Mouse (Mus musculus): ENCODE measurements around the gene Clic1. TPM values are rescaled to one million over a fixed set of nuclear protein-coding genes. Genes with fewer than 3 reads are reported as not detected.
"Not testable (repeated sequence)": the region's sequence is repeated elsewhere in the genome, so short reads cannot be mapped to it uniquely, and the experiment has no call there.

Clic1 gene
- polyA plus RNA-seq, 1 experiment: 191 TPM

- DNase-seq (ENCODE audit: low spot score): peak; percentile 86
These were observed 28.5 kb upstream of the Clic1 start for GRCm38 (mm10) chr17:35021163-35021808.

GRCm38 (mm10) chr17:35021842-35022477 lies 27.8 kb upstream of the Clic1 start:
- DNase-seq (ENCODE audit: low spot score): no peak

GRCm38 (mm10) chr17:35022541-35023060 lies 27.2 kb upstream of the Clic1 start:
- no peak for DNase-seq (ENCODE audit: low spot score)

- no peak for DNase-seq (ENCODE audit: low spot score)
These were observed 26.5 kb upstream of the Clic1 start for GRCm38 (mm10) chr17:35023221-35023620.

GRCm38 (mm10) chr17:35023756-35024155 lies 26.0 kb upstream of the Clic1 start:
- no peak for DNase-seq (ENCODE audit: low spot score)

- no peak for DNase-seq (ENCODE audit: low spot score)
These were observed 25.5 kb upstream of the Clic1 start for GRCm38 (mm10) chr17:35024261-35024660.

GRCm38 (mm10) chr17:35024691-35025488 lies 24.9 kb upstream of the Clic1 start:
- DNase-seq (ENCODE audit: low spot score): no peak

GRCm38 (mm10) chr17:35026206-35026605 lies 23.6 kb upstream of the Clic1 start:
- DNase-seq (ENCODE audit: low spot score): no peak

- DNase-seq (ENCODE audit: low spot score): no peak
These were observed 22.3 kb upstream of the Clic1 start, which contains the start of gene Sapcd1 for GRCm38 (mm10) chr17:35027277-35028068. Gene Sapcd1, minus strand, starts transcription at chr17:35028016.

- no peak for DNase-seq (ENCODE audit: low spot score)
These were observed 21.5 kb upstream of the Clic1 start for GRCm38 (mm10) chr17:35028315-35028714.

- no peak for DNase-seq (ENCODE audit: low spot score)
These were observed 19.9 kb upstream of the Clic1 start for GRCm38 (mm10) chr17:35029691-35030532.

- no peak for DNase-seq (ENCODE audit: low spot score)
These were observed 18.5 kb upstream of the Clic1 start for GRCm38 (mm10) chr17:35031272-35031671.

- DNase-seq (ENCODE audit: low spot score): no peak
These were observed 17.9 kb upstream of the Clic1 start for GRCm38 (mm10) chr17:35031880-35032279.

GRCm38 (mm10) chr17:35032323-35032870 lies 17.4 kb upstream of the Clic1 start:
- no peak for DNase-seq (ENCODE audit: low spot score)

GRCm38 (mm10) chr17:35033703-35034102 lies 16.1 kb upstream of the Clic1 start:
- not testable (repeated sequence) for DNase-seq (ENCODE audit: low spot score)

- no peak for DNase-seq (ENCODE audit: low spot score)
These were observed 14.9 kb upstream of the Clic1 start for GRCm38 (mm10) chr17:35034896-35035295.

GRCm38 (mm10) chr17:35039121-35039873 lies 10.5 kb upstream of the Clic1 start:
- no peak for DNase-seq (ENCODE audit: low spot score)

- no peak for DNase-seq (ENCODE audit: low spot score)
These were observed 6.0 kb upstream of the Clic1 start for GRCm38 (mm10) chr17:35043794-35044193.
